Mouse (Mus musculus) liver, embryonic 18 days (tissue): ENCODE data around the gene Fam110c. TPM values are rescaled to one million over a fixed set of nuclear protein-coding genes. Genes with fewer than 3 reads are reported as not detected.

Experiments
- polyA plus RNA-seq: library from polyadenylated mRNA; depleted of rRNA; stranded (reverse); fragments of >200 nt; gene quantifications from 2 replicates; pipeline ENCODE4 v1.2.3, GENCODE M21; 2012; rRNA removed

The Fam110c gene
- polyA plus RNA-seq, result 2.3 and 3.0 TPM in 2 replicates

DNA sequence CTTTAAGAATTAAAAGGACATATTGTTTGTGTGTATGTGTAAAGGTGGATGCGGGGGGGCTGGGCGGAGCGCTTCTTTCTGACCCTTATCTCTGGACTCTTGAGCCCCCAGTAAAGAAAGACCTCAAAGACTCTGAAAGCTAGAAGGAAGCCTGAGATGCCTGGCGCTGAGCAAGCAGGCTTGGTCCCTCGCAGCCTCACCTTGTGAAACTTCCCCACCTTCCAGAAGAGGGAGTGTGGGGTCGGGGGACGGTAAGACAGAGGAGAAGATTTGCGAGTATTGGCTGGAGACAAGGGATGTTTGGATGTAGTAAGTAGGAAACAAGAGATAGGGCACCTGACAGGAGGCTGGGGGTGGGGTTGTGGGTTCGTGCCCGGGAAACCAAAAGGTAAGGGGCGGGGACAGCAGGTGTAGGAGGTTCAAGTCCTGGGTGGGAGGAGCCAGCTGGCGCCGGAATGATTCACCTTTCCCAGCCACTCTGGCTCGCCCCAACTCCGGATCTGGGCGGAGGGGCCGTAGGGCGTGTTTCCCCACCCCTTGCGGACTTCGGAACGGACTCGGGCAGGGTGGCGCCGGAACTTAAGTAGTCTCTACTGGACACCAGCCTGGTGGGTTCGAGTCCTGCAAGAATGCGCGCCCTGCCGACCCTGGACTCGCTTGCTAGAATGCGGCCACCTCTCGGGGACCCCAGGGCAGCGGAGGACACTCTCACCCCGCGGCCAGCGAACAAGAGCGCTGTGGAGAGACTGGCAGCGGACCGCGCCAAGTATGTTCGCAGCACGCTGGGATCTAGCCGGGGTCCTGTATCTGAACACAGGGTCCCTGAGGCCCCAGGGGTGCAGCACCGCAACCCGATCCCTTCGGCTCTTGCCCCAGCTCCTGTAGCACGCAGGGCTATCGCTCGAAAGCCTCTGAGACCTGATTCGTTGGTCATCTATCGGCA, at the start of gene Fam110c:
Fam110c (plus strand) TSS at position 450 of the 943 bp plus-strand sequence.

Other genes starting within 250 kb of the Fam110c start
- gene Alkal2, start 189.5 kb upstream of the Fam110c start, polyA plus RNA-seq, result not detected in 2 replicates
- 18.3 and 18.9 TPM in 2 replicates for gene Acp1, start 162.3 kb upstream of the Fam110c start, polyA plus RNA-seq
- 8.5 and 9.8 TPM in 2 replicates for gene Sh3yl1, start 162.2 kb upstream of the Fam110c start, polyA plus RNA-seq
- not detected in 2 replicates for gene Gm6993, start 166.9 kb downstream of the Fam110c start, polyA plus RNA-seq
- gene Lamb1, start 191.4 kb downstream of the Fam110c start, polyA plus RNA-seq, result 4.0 and 4.3 TPM in 2 replicates